Mouse (Mus musculus): ENCODE measurements around the gene Eif2b3. TPM values are rescaled to one million over a fixed set of nuclear protein-coding genes. Genes with fewer than 3 reads are reported as not detected.

Eif2b3 gene
- total and polyA plus RNA-seq, 2 experiments from 2014 or later: 14.0 to 27.5 TPM

- peaks cover 9% of the 10 kb centered on the region; the same call in 1 of the 2 replicates for H3K27me3 ChIP-seq (ENCODE audit: control insufficient read depth, insufficient read depth, low read length)
These were observed 112.0 kb downstream of the Eif2b3 start for GRCm38 (mm10) chr4:117131198-117131597.

GRCm38 (mm10) chr4:117131890-117132793 lies 112.9 kb downstream of the Eif2b3 start:
- 0 out of 2 replicates have a peak, but pooled peaks cover 8% of the 10 kb centered on the region for H3K36me3 ChIP-seq (replicated peaks; ENCODE audit: control insufficient read depth, insufficient read depth, low read length)
- 43% methylated on average over 7 of the region's 7 CpGs for WGBS
- H3K27me3 ChIP-seq (ENCODE audit: control insufficient read depth, insufficient read depth, low read length): peaks cover 9% of the 10 kb centered on the region; the same call in 1 of the 2 replicates
- ATAC-seq (ENCODE audit: insufficient read depth, low read depth) (no peak), DNase-seq (ENCODE audit: low spot score) (no peak)
- H3K4me1 ChIP-seq (ENCODE audit: control insufficient read depth, insufficient read depth): 0 out of 2 replicates have a peak, but pooled peaks cover 4% of the 10 kb centered on the region
- TF ChIP-seq CTCF (IDR thresholded peaks at IDR 0.05; ENCODE audit: low read depth) (no peak), EP300 (IDR thresholded peaks at IDR 0.05; ENCODE audit: low read depth) (no peak)
- H3K27ac ChIP-seq (ENCODE audit: low read depth): no peak overlapping the region
- H3K9me3 ChIP-seq (replicated peaks; ENCODE audit: control insufficient read depth, low read length): no peaks in the 10 kb centered on the region
- no peak overlapping the region for H3K9ac ChIP-seq (replicated peaks; ENCODE audit: low read depth, low read length)
- peak overlapping the region; percentile 70; the same call in 1 of the 2 replicates for H3K4me3 ChIP-seq (ENCODE audit: low read depth, low read length)
- H3K4me2 ChIP-seq (ENCODE audit: low read depth, low read length): peak overlapping the region; percentile 78

More at GRCm38 (mm10) chr4:117131198-117131597, 112.0 kb downstream of the Eif2b3 start:
- no peak overlapping the region for H3K27ac ChIP-seq (ENCODE audit: low read depth)
- H3K9me3 ChIP-seq (replicated peaks; ENCODE audit: control insufficient read depth, low read length): no peaks in the 10 kb centered on the region
- WGBS: 74% methylated on average over 6 of the region's 6 CpGs
- no peak for DNase-seq (ENCODE audit: low spot score)
- ATAC-seq (ENCODE audit: insufficient read depth, low read depth): no peak
- H3K36me3 ChIP-seq (replicated peaks; ENCODE audit: control insufficient read depth, insufficient read depth, low read length): 0 out of 2 replicates have a peak, but pooled peaks cover 8% of the 10 kb centered on the region
- no peak overlapping the region for H3K4me2 ChIP-seq (ENCODE audit: low read depth, low read length)
- TF ChIP-seq EP300 (IDR thresholded peaks at IDR 0.05; ENCODE audit: low read depth): no peak
- TF ChIP-seq CTCF (IDR thresholded peaks at IDR 0.05; ENCODE audit: low read depth): no peak
- 0 out of 2 replicates have a peak, but pooled peaks cover 4% of the 10 kb centered on the region for H3K4me1 ChIP-seq (ENCODE audit: control insufficient read depth, insufficient read depth)
- H3K4me3 ChIP-seq (ENCODE audit: low read depth, low read length): no peak overlapping the region
- no peak overlapping the region for H3K9ac ChIP-seq (replicated peaks; ENCODE audit: low read depth, low read length)

GRCm38 (mm10) chr4:117132794-117133143 lies 113.6 kb downstream of the Eif2b3 start:
- Histone ChIP-seq H3K27ac (ENCODE audit: low read depth) (no peak overlapping the region), H3K4me1 (ENCODE audit: control insufficient read depth, insufficient read depth) (0 out of 2 replicates have a peak, but pooled peaks cover 4% of the 10 kb centered on the region), H3K4me2 (ENCODE audit: low read depth, low read length) (peak overlapping the region; percentile 78), H3K27me3 (ENCODE audit: control insufficient read depth, insufficient read depth, low read length) (peaks cover 9% of the 10 kb centered on the region; the same call in 1 of the 2 replicates), H3K9ac (replicated peaks; ENCODE audit: low read depth, low read length) (no peak overlapping the region), H3K4me3 (ENCODE audit: low read depth, low read length) (peak overlapping the region; percentile 70), H3K9me3 (replicated peaks; ENCODE audit: control insufficient read depth, low read length) (no peaks in the 10 kb centered on the region), H3K36me3 (replicated peaks; ENCODE audit: control insufficient read depth, insufficient read depth, low read length) (0 out of 2 replicates have a peak, but pooled peaks cover 8% of the 10 kb centered on the region)
- DNase-seq (ENCODE audit: low spot score) (no peak), ATAC-seq (ENCODE audit: insufficient read depth, low read depth) (no peak)
- WGBS: 34% methylated on average over 11 of the region's 11 CpGs
- no peak for TF ChIP-seq CTCF (IDR thresholded peaks at IDR 0.05; ENCODE audit: low read depth)
- no peak for TF ChIP-seq EP300 (IDR thresholded peaks at IDR 0.05; ENCODE audit: low read depth)

GRCm38 (mm10) chr4:117133366-117133796 lies 114.2 kb downstream of the Eif2b3 start:
- peak; percentile 25 for ATAC-seq (ENCODE audit: insufficient read depth, low read depth)

GRCm38 (mm10) chr4:117133817-117134600 lies 114.8 kb downstream of the Eif2b3 start, which contains the start of gene Plk3:
Gene Plk3 (minus strand): TSS chr4:117133963.
- TF ChIP-seq CTCF (IDR thresholded peaks at IDR 0.05; ENCODE audit: low read depth): no peak
- no peak for TF ChIP-seq EP300 (IDR thresholded peaks at IDR 0.05; ENCODE audit: low read depth)
- Histone ChIP-seq H3K36me3 (replicated peaks; ENCODE audit: control insufficient read depth, insufficient read depth, low read length) (no peaks in the 10 kb centered on the region), H3K9ac (replicated peaks; ENCODE audit: low read depth, low read length) (peak within 1 kb of the TSS; percentile 61), H3K27me3 (ENCODE audit: control insufficient read depth, insufficient read depth, low read length) (peaks cover 9% of the 10 kb centered on the region; the same call in 1 of the 2 replicates), H3K4me1 (ENCODE audit: control insufficient read depth, insufficient read depth) (0 out of 2 replicates have a peak, but pooled peaks cover 4% of the 10 kb centered on the region), H3K27ac (ENCODE audit: low read depth) (peak within 1 kb of the TSS; percentile 7), H3K4me3 (ENCODE audit: low read depth, low read length) (peak within 1 kb of the TSS; percentile 70), H3K9me3 (replicated peaks; ENCODE audit: control insufficient read depth, low read length) (no peaks in the 10 kb centered on the region), H3K4me2 (ENCODE audit: low read depth, low read length) (peak within 1 kb of the TSS; percentile 78)
- DNase-seq (ENCODE audit: low spot score) (peak; percentile 95), ATAC-seq (ENCODE audit: insufficient read depth, low read depth) (peak; percentile 94)
- 3% methylated on average over 39 of the region's 48 CpGs for WGBS

More at GRCm38 (mm10) chr4:117133366-117133796, 114.2 kb downstream of the Eif2b3 start:
- Histone ChIP-seq H3K4me3 (ENCODE audit: low read depth, low read length) (peak overlapping the region; percentile 70), H3K27ac (ENCODE audit: low read depth) (peak overlapping the region; percentile 7; the same call in 1 of the 2 replicates), H3K9me3 (replicated peaks; ENCODE audit: control insufficient read depth, low read length) (no peaks in the 10 kb centered on the region), H3K27me3 (ENCODE audit: control insufficient read depth, insufficient read depth, low read length) (peaks cover 9% of the 10 kb centered on the region; the same call in 1 of the 2 replicates), H3K4me2 (ENCODE audit: low read depth, low read length) (peak overlapping the region; percentile 78), H3K36me3 (replicated peaks; ENCODE audit: control insufficient read depth, insufficient read depth, low read length) (0 out of 2 replicates have a peak, but pooled peaks cover 5% of the 10 kb centered on the region), H3K9ac (replicated peaks; ENCODE audit: low read depth, low read length) (peak overlapping the region; percentile 61), H3K4me1 (ENCODE audit: control insufficient read depth, insufficient read depth) (0 out of 2 replicates have a peak, but pooled peaks cover 4% of the 10 kb centered on the region)
- DNase-seq (ENCODE audit: low spot score): no peak
- 0% methylated on average over 38 of the region's 42 CpGs for WGBS
- no peak for TF ChIP-seq CTCF (IDR thresholded peaks at IDR 0.05; ENCODE audit: low read depth)
- no peak for TF ChIP-seq EP300 (IDR thresholded peaks at IDR 0.05; ENCODE audit: low read depth)

All from heart, postnatal 0 days (tissue).